Mouse (Mus musculus) frontal cortex, postnatal 14 days (tissue): Measurements from ENCODE around the gene 1700001C19Rik.
"Not testable (repeated sequence)": the region's sequence is repeated elsewhere in the genome, so short reads cannot be mapped to it uniquely, and the experiment has no call there.

Experiments used
- DNase-seq, 2 experiments: peaks; one replicate each; pipeline ENCODE4 v3.0.0; 2022; ENCODE audit warnings: low spot score in 2 of 2

Gene 1700001C19Rik

GRCm38 (mm10) chr17:47430815-47431214, 6.4 kb downstream of the 1700001C19Rik start:
- DNase-seq, result no peak

DNA sequence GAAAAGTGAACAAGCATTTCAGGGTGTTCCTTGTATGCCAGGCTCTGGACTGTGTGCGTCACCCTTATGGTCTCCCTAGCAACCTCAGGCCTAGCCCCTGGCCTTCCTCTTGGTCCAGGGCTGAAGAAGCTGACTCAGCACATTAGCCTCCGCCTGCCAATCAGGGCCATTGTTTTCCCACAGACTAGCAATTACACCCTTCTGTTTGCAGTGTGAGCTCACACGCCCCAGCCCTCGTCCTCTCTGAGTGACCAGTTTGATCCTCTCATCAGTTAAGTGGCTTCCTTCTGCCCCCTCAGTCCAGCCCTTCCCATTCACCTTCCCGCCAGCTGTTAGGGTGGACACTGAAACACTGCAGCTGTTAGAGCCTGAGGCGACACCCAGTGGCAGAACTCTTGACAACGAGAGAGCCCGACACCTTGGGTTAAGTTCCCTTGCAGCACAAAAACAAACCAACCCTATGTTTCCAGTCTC, 8.3 kb downstream of the 1700001C19Rik start:
- DNase-seq, result no peak

DNA sequence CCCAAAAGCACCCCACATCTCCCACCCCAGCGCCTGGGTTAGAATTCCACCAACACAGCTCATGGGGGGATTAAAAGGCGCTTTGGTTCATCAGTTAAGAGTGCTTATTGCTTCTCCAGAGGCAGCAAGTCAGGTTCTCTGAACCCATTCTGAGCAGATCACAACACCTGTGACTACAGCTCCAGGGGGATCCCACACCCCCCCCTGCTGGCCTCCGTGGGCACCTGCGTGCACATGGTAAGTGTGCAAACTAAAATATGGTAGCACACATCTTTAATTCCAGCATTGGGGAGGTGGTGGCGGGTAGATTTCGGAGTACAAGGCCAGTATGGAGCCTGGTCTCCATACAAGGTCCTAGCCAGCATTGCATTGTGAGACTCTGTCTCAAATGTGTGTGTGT, 9.9 kb downstream of the 1700001C19Rik start:
- no peak for DNase-seq

GRCm38 (mm10) chr17:47424186-47424585, 13.0 kb downstream of the 1700001C19Rik start:
- DNase-seq, result no peak

- DNase-seq, result not testable (repeated sequence)
Measured at GRCm38 (mm10) chr17:47422616-47423015, 14.6 kb downstream of the 1700001C19Rik start.

DNA sequence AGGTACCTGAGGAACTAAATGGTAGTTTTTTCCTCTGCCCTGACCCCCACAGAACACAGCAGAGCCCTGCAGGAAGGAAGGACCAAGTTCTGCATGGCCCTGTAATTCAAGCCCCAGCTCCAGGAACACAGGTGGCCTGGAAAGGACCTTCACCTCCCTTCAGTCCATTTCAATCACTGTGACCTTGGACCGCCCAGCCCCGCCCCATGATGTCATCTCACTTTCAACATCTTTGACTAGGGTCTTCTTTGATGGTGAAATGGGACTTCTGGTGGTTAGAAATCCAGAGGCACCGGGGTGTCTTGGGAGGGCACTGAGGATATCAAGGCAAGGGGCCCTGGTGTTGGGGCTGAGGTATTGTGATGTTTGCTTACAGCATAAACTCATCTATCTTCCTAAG, 15.6 kb downstream of the 1700001C19Rik start:
- no peak for DNase-seq

GRCm38 (mm10) chr17:47420195-47420594, 17.0 kb downstream of the 1700001C19Rik start:
- no peak for DNase-seq

- DNase-seq, result peak in 1 of 2 experiments; percentile 13
Measured at GRCm38 (mm10) chr17:47409897-47410861, 27.0 kb downstream of the 1700001C19Rik start.

- DNase-seq, result peak in 1 of 2 experiments; percentile 30
Measured at GRCm38 (mm10) chr17:47408558-47408898, 28.6 kb downstream of the 1700001C19Rik start.

GRCm38 (mm10) chr17:47407717-47408557, 29.2 kb downstream of the 1700001C19Rik start:
- DNase-seq, result no peak

- no peak for DNase-seq
Measured at GRCm38 (mm10) chr17:47400451-47400850, 36.7 kb downstream of the 1700001C19Rik start, which contains the start of gene Guca1a. TSS of gene Guca1a (minus strand) at chr17:47400584.

DNA sequence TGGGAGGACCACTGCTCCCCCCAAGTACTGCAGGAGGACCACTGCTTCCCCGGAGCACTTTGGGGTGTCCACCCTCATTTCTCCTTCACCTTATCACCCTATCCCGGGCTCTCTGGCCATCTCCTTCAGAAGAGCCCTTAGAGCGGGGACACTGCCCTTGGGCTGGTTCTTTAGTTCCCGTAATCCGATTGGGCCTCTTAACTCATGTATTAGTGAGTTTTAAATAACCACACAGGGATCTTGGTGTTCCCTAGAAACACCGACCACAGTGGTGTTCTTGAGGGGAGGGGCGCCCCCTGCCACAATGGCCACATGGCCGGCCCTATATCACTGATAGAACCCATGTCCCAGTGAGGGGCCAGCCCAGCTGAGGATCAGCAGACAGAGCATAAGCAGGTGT, 38.1 kb downstream of the 1700001C19Rik start:
- DNase-seq, result no peak

DNA sequence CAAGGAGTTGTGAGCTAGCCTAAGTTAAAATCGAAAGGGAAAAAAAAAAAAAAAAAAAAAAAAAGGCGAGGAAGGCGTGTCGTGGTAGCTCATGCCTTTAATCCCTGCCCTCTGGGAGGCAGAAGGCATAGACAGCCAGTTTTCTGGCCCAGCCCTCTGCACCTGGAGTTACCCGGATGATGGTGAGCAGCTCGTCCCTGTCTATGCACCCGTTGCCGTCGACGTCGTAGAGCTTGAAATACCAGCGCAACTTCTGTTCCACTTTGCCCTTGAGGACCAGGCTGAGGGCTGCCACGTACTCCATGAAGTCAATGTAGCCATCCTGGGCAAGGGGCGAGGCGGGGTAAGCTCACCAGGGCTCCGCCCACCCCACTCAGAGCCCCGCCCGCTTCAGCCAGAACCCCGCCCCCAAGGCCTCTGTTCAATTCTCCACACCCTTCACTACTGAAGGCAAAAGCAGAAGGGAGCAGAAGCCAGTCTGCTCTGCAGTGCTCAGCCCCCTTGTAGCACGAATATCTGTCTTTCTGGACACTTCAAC, 41.7 kb downstream of the 1700001C19Rik start:
- no peak for DNase-seq

GRCm38 (mm10) chr17:47394223-47394869, 42.8 kb downstream of the 1700001C19Rik start:
- DNase-seq, result no peak

DNA sequence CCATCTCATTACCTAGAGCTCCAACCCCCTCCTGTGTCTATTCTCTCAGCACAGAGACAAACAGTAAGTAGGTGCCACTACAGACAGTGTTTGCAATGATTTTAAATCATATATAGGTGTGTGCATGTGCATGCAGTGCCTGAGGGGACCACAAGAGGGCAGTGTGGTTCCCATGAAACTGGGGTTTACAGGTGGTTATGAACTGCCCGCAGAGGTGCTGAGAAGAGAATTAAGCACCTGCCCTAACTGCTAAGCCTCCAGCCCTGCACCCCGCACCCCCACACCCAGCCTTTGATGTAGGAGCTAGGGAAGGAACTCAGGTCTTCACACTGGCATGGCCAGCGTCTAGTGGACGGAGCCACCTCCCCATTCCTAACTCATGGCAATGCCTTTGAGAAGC, 50.5 kb downstream of the 1700001C19Rik start:
- DNase-seq, result no peak

GRCm38 (mm10) chr17:47385145-47385544, 52.0 kb downstream of the 1700001C19Rik start, which contains the start of gene Guca1b:
TSS of gene Guca1b (plus strand) at chr17:47385393.
- DNase-seq, result no peak

- DNase-seq, result no peak
Measured at GRCm38 (mm10) chr17:47384064-47384463, 53.1 kb downstream of the 1700001C19Rik start.

DNA sequence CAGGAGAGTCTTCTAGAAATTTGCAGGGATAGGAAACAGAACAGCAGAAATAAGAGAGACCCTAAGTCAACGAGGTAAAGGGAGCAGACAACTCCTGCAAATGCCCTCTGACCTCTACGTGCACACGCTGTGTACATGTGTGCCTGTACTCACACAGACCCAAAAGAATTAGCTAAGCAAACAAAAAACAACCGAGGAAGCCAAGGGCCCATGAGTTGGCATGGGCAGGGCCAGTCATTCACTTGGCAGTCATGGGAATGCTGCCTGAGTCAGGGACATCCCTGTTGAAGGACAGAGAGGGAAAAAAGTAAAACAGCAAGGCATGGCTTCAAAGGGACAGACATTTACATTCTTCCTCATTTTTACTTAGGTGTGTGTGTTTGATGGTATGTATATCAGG, 53.9 kb downstream of the 1700001C19Rik start:
- no peak for DNase-seq

DNA sequence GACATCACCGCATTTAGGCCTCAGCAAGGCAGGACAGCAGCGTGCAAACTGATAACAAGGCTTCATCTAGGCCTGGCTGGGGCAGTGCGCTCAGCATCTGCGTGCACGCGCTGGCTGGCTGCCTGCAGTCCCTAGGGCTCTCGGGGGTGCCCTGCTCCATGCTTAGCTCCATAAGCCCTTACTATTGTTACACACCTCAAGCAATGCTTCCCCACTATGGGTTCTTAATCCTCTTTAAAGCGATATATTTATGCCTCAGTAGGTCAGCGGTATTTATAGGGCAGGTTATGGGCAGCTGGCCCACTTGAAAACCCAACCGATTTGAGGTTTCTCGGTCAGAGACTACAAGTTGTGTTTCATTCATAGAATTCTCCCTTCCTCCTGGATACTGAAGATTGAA, 55.3 kb downstream of the 1700001C19Rik start:
- no peak for DNase-seq

GRCm38 (mm10) chr17:47378133-47378532, 59.0 kb downstream of the 1700001C19Rik start:
- no peak for DNase-seq

DNA sequence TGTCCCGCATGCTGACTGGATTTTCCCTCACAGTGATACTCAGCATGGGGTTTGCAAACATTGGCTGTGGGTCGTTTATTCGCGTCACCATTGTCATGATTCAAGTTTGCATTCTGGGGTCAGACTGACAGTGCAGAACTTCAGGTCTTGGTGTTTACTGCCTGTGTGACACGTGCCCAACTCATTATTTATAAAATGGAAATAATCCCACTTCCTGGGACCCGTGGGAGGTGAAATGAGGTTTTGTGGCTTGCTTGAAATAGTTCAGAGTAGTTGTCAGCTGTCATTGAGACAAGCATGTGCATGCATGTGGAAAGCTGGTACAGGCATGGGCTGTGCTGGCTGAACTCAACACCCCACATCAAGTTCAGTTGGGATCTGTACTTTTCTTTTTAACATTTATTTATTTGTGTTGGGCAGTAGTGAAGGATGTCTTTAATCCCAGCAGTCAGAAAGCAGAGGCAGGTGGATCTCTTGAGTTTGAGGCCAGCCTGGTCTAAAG, 60.3 kb downstream of the 1700001C19Rik start:
- DNase-seq, result no peak
